Mouse (Mus musculus) urinary bladder, postnatal 14 days (tissue): ENCODE measurements around the gene Aurkb.
A peak's percentile ranks its signal among the peaks of the same experiment; 100 is the strongest.

ENCODE experiments used
- DNase-seq: peaks from one replicate; pipeline ENCODE4 v3.0.0; 2021; ENCODE audit warnings: low spot score

The Aurkb gene

GRCm38 (mm10) chr11:69098762-69099091 lies 53.3 kb downstream of the Aurkb start:
- peak; percentile 97 for DNase-seq

DNA sequence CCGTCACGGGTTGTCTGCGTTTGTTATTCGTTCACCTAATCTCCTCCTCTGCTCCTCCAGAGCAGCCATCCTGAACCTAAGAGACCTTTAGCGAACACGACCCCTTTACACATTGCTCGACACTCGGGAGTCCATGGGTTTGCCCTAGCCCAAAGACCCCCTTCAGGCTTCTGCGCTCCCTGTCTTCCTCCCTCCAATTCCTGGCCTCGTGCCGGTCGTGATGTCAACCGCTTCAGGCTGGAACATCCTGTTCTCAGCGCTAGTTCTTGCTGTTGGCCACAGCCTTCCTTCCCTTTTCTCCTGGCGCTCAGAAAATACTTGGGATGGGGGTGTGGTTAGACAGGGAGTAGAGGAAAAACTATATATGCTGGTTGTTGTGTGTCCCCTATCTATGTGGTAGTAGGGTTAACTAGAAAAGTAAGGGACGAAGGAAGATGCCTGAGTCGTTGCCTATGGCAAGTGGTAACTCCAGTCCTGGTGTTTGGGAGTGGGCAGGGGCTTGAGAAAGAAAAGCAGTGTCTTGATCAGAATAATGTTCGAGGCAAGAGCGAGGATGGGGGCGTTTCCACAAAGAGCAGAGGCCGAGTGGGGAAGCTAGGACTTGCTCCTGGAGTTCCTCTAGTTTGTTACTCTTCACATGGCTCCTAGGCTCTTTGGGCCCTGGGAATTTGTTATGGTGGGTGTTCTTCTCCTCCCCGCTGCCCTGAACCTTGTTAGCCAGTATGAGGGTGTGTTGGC lies 53.9 kb downstream of the Aurkb start:
- DNase-seq, result peak; percentile 92

DNA sequence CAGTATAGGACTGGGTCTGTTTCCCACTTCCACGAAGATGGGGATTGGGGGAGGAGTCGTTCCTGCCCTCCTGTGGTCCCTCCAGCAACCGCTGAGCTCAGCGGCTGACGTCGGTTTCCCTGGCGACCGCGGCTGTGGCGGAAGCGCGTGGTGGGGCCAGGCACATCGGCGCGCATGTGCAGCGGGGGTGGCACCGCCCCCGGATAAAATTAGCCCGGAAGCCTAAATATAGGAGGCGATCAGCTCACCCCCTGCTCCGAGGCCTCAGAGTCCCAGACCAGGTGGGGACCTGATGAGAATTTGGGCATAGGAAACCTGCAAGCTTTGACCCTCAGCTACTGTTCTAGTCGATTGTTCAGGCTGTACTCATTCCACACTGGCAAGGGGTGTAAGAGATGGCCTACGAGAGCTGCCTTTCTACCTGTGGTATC lies 54.5 kb downstream of the Aurkb start:
- peak; percentile 94 for DNase-seq

DNA sequence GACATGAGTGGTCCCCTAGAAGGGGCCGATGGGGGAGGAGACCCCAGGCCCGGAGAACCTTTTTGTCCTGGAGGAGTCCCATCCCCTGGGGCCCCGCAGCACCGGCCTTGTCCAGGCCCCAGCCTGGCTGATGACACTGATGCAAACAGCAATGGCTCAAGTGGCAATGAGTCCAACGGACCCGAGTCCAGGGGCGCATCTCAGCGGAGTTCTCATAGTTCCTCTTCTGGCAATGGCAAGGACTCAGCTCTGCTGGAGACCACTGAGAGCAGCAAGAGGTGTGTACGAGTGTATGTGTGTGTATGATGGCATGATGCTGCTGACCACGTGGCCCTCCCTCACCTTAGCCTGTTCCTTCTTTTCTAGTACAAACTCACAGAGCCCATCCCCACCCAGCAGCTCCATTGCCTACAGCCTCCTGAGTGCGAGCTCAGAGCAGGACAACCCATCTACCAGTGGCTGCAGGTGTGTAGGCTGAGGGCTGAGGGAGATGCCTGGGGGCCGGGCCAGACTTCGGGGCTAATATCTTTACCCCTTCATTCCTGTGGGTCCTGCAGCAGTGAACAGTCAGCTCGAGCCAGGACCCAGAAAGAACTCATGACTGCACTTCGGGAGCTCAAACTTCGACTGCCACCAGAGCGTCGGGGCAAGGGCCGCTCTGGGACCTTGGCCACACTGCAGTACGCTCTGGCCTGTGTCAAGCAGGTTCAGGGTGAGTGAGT lies 55.4 kb downstream of the Aurkb start:
- DNase-seq, result no peak
